Mouse (Mus musculus) ZHBTc4 (cell line): ENCODE results near the gene Coro2b.

Source experiments
- DNase-seq: peaks from one replicate; pipeline ENCODE4 v3.0.0-alpha.2; 2011; ENCODE audit warnings: low read depth, low spot score

Gene Coro2b

GRCm38 (mm10) chr9:62536655-62537631, at the start of gene Coro2b:
Gene Coro2b, minus strand, starts transcription at chr9:62537044.
- peak; percentile 77 for DNase-seq

GRCm38 (mm10) chr9:62577558-62577957, 40.7 kb upstream of the Coro2b start:
- no peak for DNase-seq

GRCm38 (mm10) chr9:62569121-62569520, 32.3 kb upstream of the Coro2b start:
- no peak for DNase-seq

- DNase-seq: no peak
Observed at GRCm38 (mm10) chr9:62567818-62568217, 31.0 kb upstream of the Coro2b start.

- DNase-seq: no peak
Observed at GRCm38 (mm10) chr9:62562236-62562635, 25.4 kb upstream of the Coro2b start.

GRCm38 (mm10) chr9:62560432-62560831, 23.6 kb upstream of the Coro2b start:
- no peak for DNase-seq

- DNase-seq: no peak
Observed at GRCm38 (mm10) chr9:62560006-62560405, 23.2 kb upstream of the Coro2b start.

- DNase-seq: no peak
Observed at GRCm38 (mm10) chr9:62559446-62559845, 22.6 kb upstream of the Coro2b start.

- no peak for DNase-seq
Observed at GRCm38 (mm10) chr9:62558058-62558457, 21.2 kb upstream of the Coro2b start.

- DNase-seq: no peak
Observed at GRCm38 (mm10) chr9:62556748-62557147, 19.9 kb upstream of the Coro2b start.

GRCm38 (mm10) chr9:62555258-62555856, 18.5 kb upstream of the Coro2b start:
- DNase-seq: peak; percentile 71

GRCm38 (mm10) chr9:62554606-62555005, 17.8 kb upstream of the Coro2b start:
- DNase-seq: no peak

GRCm38 (mm10) chr9:62553366-62553940, 16.6 kb upstream of the Coro2b start:
- peak; percentile 81 for DNase-seq

GRCm38 (mm10) chr9:62551531-62551930, 14.7 kb upstream of the Coro2b start:
- no peak for DNase-seq

GRCm38 (mm10) chr9:62550661-62551093, 13.8 kb upstream of the Coro2b start:
- DNase-seq: peak; percentile 89

GRCm38 (mm10) chr9:62549809-62550208, 13.0 kb upstream of the Coro2b start:
- DNase-seq: peak; percentile 90

- DNase-seq: no peak
Observed at GRCm38 (mm10) chr9:62547476-62547875, 10.6 kb upstream of the Coro2b start.

GRCm38 (mm10) chr9:62544856-62545255, 8.0 kb upstream of the Coro2b start:
- no peak for DNase-seq

GRCm38 (mm10) chr9:62543878-62544277, 7.0 kb upstream of the Coro2b start:
- no peak for DNase-seq

GRCm38 (mm10) chr9:62541606-62542005, 4.8 kb upstream of the Coro2b start:
- DNase-seq: no peak

GRCm38 (mm10) chr9:62541182-62541581, 4.3 kb upstream of the Coro2b start:
- no peak for DNase-seq

- no peak for DNase-seq
Observed at GRCm38 (mm10) chr9:62540736-62541135, 3.9 kb upstream of the Coro2b start.
